Mouse (Mus musculus): Measurements from ENCODE around the gene Trmt10c. TPM values are rescaled to one million over a fixed set of nuclear protein-coding genes. Genes with fewer than 3 reads are reported as not detected.
"Not testable (repeated sequence)": the region's sequence is repeated elsewhere in the genome, so short reads cannot be mapped to it uniquely, and the experiment has no call there.

The Trmt10c gene
- polyA plus RNA-seq, 1 experiment from 2014 or later, result 30.2 TPM

- Histone ChIP-seq H3K36me3 (no peaks in the 10 kb centered on the region), H3K27ac (no peak overlapping the region), H3K9me3 (no peaks in the 10 kb centered on the region), H3K4me1 (no peaks in the 10 kb centered on the region), H3K27me3 (ENCODE audit: insufficient read depth, poor library complexity, severe bottlenecking) (0 out of 2 replicates have a peak, but pooled peaks cover 5% of the 10 kb centered on the region), H3K4me3 (no peak overlapping the region)
- DNase-seq (ENCODE audit: low spot score), result peak; percentile 61
- WGBS, result 82% methylated on average over 6 of the region's 6 CpGs
These were observed 31.0 kb upstream of the Trmt10c start for GRCm38 (mm10) chr16:56068523-56069070.

GRCm38 (mm10) chr16:56066113-56066512 is 28.5 kb upstream of the Trmt10c start:
- Histone ChIP-seq H3K27me3 (ENCODE audit: insufficient read depth, poor library complexity, severe bottlenecking) (0 out of 2 replicates have a peak, but pooled peaks cover 5% of the 10 kb centered on the region), H3K36me3 (no peaks in the 10 kb centered on the region), H3K27ac (no peak overlapping the region), H3K9me3 (no peaks in the 10 kb centered on the region), H3K4me3 (no peak overlapping the region), H3K4me1 (no peaks in the 10 kb centered on the region)
- DNase-seq (ENCODE audit: low spot score), result no peak
- 53% methylated on average over 8 of the region's 8 CpGs for WGBS

GRCm38 (mm10) chr16:56064334-56064990 is 26.8 kb upstream of the Trmt10c start:
- H3K27me3 ChIP-seq (ENCODE audit: insufficient read depth, poor library complexity, severe bottlenecking), result 0 out of 2 replicates have a peak, but pooled peaks cover 5% of the 10 kb centered on the region
- H3K36me3 ChIP-seq, result no peaks in the 10 kb centered on the region
- 8% methylated on average over 20 of the region's 20 CpGs for WGBS
- no peaks in the 10 kb centered on the region for H3K4me1 ChIP-seq
- peak overlapping the region; percentile 56 for H3K4me3 ChIP-seq
- H3K27ac ChIP-seq, result peak overlapping the region; percentile 75
- H3K9me3 ChIP-seq, result no peaks in the 10 kb centered on the region
- DNase-seq (ENCODE audit: low spot score), result peak; percentile 92

- no peaks in the 10 kb centered on the region for H3K9me3 ChIP-seq
- WGBS, result 74% methylated on average over 11 of the region's 11 CpGs
- DNase-seq (ENCODE audit: low spot score), result peak; percentile 17
- H3K27me3 ChIP-seq (ENCODE audit: insufficient read depth, poor library complexity, severe bottlenecking), result 0 out of 2 replicates have a peak, but pooled peaks cover 5% of the 10 kb centered on the region
- H3K36me3 ChIP-seq, result no peaks in the 10 kb centered on the region
- no peaks in the 10 kb centered on the region for H3K4me1 ChIP-seq
- no peak overlapping the region for H3K4me3 ChIP-seq
- H3K27ac ChIP-seq, result no peak overlapping the region
These were observed 25.4 kb upstream of the Trmt10c start for GRCm38 (mm10) chr16:56062981-56063380.

GRCm38 (mm10) chr16:56061995-56062594 is 24.5 kb upstream of the Trmt10c start:
- Histone ChIP-seq H3K4me1 (no peaks in the 10 kb centered on the region), H3K36me3 (no peaks in the 10 kb centered on the region), H3K4me3 (no peak overlapping the region), H3K27me3 (ENCODE audit: insufficient read depth, poor library complexity, severe bottlenecking) (0 out of 2 replicates have a peak, but pooled peaks cover 5% of the 10 kb centered on the region), H3K9me3 (no peaks in the 10 kb centered on the region), H3K27ac (no peak overlapping the region)
- WGBS, result 72% methylated on average over 7 of the region's 7 CpGs
- no peak for DNase-seq (ENCODE audit: low spot score)

- 78% methylated on average over 10 of the region's 10 CpGs for WGBS
- no peaks in the 10 kb centered on the region for H3K4me1 ChIP-seq
- H3K9me3 ChIP-seq, result no peaks in the 10 kb centered on the region
These were observed 20.5 kb upstream of the Trmt10c start for GRCm38 (mm10) chr16:56058151-56058550.

GRCm38 (mm10) chr16:56056944-56057590 is 19.4 kb upstream of the Trmt10c start:
- Histone ChIP-seq H3K9me3 (no peaks in the 10 kb centered on the region), H3K27me3 (ENCODE audit: insufficient read depth, poor library complexity, severe bottlenecking) (no peaks in the 10 kb centered on the region), H3K27ac (no peak overlapping the region), H3K4me1 (no peaks in the 10 kb centered on the region), H3K4me3 (no peak overlapping the region), H3K36me3 (no peaks in the 10 kb centered on the region)
- DNase-seq (ENCODE audit: low spot score), result peak; percentile 19
- WGBS, result 71% methylated on average over 7 of the region's 7 CpGs

More at GRCm38 (mm10) chr16:56058151-56058550, 20.5 kb upstream of the Trmt10c start:
- H3K4me3 ChIP-seq, result no peak overlapping the region
- H3K27ac ChIP-seq, result no peak overlapping the region
- peak; percentile 65 for DNase-seq (ENCODE audit: low spot score)
- H3K27me3 ChIP-seq (ENCODE audit: insufficient read depth, poor library complexity, severe bottlenecking), result no peaks in the 10 kb centered on the region
- no peaks in the 10 kb centered on the region for H3K36me3 ChIP-seq

GRCm38 (mm10) chr16:56055911-56056310 is 18.3 kb upstream of the Trmt10c start:
- Histone ChIP-seq H3K9me3 (no peaks in the 10 kb centered on the region), H3K36me3 (no peaks in the 10 kb centered on the region), H3K4me3 (no peak overlapping the region), H3K27ac (no peak overlapping the region), H3K27me3 (ENCODE audit: insufficient read depth, poor library complexity, severe bottlenecking) (no peaks in the 10 kb centered on the region), H3K4me1 (no peaks in the 10 kb centered on the region)
- no peak for DNase-seq (ENCODE audit: low spot score)
- 82% methylated on average over 3 of the region's 3 CpGs for WGBS

- H3K9me3 ChIP-seq; H3K4me3 ChIP-seq; H3K36me3 ChIP-seq; H3K27me3 ChIP-seq (ENCODE audit: insufficient read depth, poor library complexity, severe bottlenecking); H3K4me1 ChIP-seq; DNase-seq (ENCODE audit: low spot score); H3K27ac ChIP-seq: not testable (repeated sequence)
- no CpG with 5 or more reads among the region's 4 CpGs for WGBS
These were observed 10.4 kb upstream of the Trmt10c start, which contains the start of gene Senp7 for GRCm38 (mm10) chr16:56048038-56048437. Gene Senp7 (plus strand): TSS chr16:56048338.

GRCm38 (mm10) chr16:56038090-56038489 is 471 bp upstream of the Trmt10c start:
- no peaks in the 10 kb centered on the region for H3K27me3 ChIP-seq (ENCODE audit: insufficient read depth, poor library complexity, severe bottlenecking)
- H3K36me3 ChIP-seq, result peaks cover 19% of the 10 kb centered on the region
- H3K27ac ChIP-seq, result peak overlapping the region; percentile 96
- peak overlapping the region; percentile 94 for H3K4me3 ChIP-seq
- DNase-seq (ENCODE audit: low spot score), result no peak
- WGBS, result 31% methylated on average over 8 of the region's 8 CpGs
- H3K9me3 ChIP-seq, result no peaks in the 10 kb centered on the region
- H3K4me1 ChIP-seq, result peaks cover 8% of the 10 kb centered on the region; the same call in 1 of the 2 replicates

GRCm38 (mm10) chr16:56036501-56036900 is 1.1 kb downstream of the Trmt10c start:
- Histone ChIP-seq H3K36me3 (peaks cover 28% of the 10 kb centered on the region), H3K4me3 (peak overlapping the region; percentile 94), H3K27me3 (ENCODE audit: insufficient read depth, poor library complexity, severe bottlenecking) (no peaks in the 10 kb centered on the region), H3K9me3 (no peaks in the 10 kb centered on the region), H3K4me1 (peaks cover 8% of the 10 kb centered on the region; the same call in 1 of the 2 replicates), H3K27ac (no peak overlapping the region)
- DNase-seq (ENCODE audit: low spot score), result no peak
- 62% methylated on average over 6 of the region's 6 CpGs for WGBS

GRCm38 (mm10) chr16:56034566-56034965 is 3.1 kb downstream of the Trmt10c start:
- peaks cover 15% of the 10 kb centered on the region; the same call in 1 of the 2 replicates for H3K4me1 ChIP-seq
- no peaks in the 10 kb centered on the region for H3K9me3 ChIP-seq
- 94% methylated on average over 6 of the region's 6 CpGs for WGBS
- peak; percentile 55 for DNase-seq (ENCODE audit: low spot score)
- H3K4me3 ChIP-seq, result no peak overlapping the region
- no peaks in the 10 kb centered on the region for H3K27me3 ChIP-seq (ENCODE audit: insufficient read depth, poor library complexity, severe bottlenecking)
- H3K36me3 ChIP-seq, result peaks cover 28% of the 10 kb centered on the region
- H3K27ac ChIP-seq, result no peak overlapping the region

GRCm38 (mm10) chr16:56029661-56030082 is 7.9 kb downstream of the Trmt10c start, which contains the start of gene Pcnp:
Gene Pcnp (minus strand): TSS chr16:56029739.
- Histone ChIP-seq H3K9me3 (no peaks in the 10 kb centered on the region), H3K4me1 (peaks cover 16% of the 10 kb centered on the region), H3K36me3 (peaks cover 35% of the 10 kb centered on the region), H3K27ac (peak within 1 kb of the TSS; percentile 97), H3K4me3 (peak within 1 kb of the TSS; percentile 93), H3K27me3 (ENCODE audit: insufficient read depth, poor library complexity, severe bottlenecking) (no peaks in the 10 kb centered on the region)
- DNase-seq (ENCODE audit: low spot score), result peak; percentile 99
- under 1% methylated on average over 39 of the region's 39 CpGs for WGBS
